Mouse (Mus musculus): ENCODE measurements around the gene Nfrkb. TPM values are rescaled to one million over a fixed set of nuclear protein-coding genes. Genes with fewer than 3 reads are reported as not detected.

Nfrkb gene
- polyA plus RNA-seq (2015; fragmentation: Nextera tagmentation; extraction: Ambion mirVana), result 30.2 and 32.1 TPM in 2 replicates

DNA sequence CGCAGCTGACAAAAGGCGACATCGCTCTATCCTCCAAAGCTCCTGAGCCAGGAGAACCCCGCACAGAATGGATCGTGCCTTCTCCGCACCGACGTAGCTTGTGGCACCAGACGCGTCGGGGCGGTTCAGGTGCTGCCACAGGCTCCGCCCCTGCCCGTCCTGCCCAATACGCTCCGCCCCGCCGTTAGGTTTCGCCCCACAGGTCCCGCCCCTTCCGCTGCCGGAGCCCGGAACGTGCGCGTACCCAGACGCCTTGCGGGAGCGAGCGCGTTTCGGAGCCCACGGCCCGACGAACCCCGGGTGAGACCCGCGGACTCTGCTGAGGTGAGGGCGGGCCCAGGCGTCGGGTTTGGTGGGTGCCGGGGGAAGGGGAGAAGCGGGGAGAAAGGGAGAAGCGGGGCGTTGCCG, at the start of gene Nfrkb:
TSS of gene Nfrkb (plus strand) at position 246 of the 408 bp plus-strand sequence.
- Histone ChIP-seq H3K4me2 (replicated peaks) (peak within 1 kb of the TSS; percentile 82), H3K9ac (replicated peaks) (peak within 1 kb of the TSS; percentile 87), H3K4me1 (replicated peaks) (peaks cover 26% of the 10 kb centered on the region), H3K27ac (peak within 1 kb of the TSS; percentile 58; the same call in 1 of the 2 replicates), H3K4me3 (replicated peaks) (peak within 1 kb of the TSS; percentile 85), H3K36me3 (peaks cover 18% of the 10 kb centered on the region), H3K9me3 (no peaks in the 10 kb centered on the region), H3K27me3 (no peaks in the 10 kb centered on the region)
- WGBS, result under 1% methylated on average over 42 of the region's 46 CpGs
- peak; percentile 99 for ATAC-seq

GRCm38 (mm10) chr9:31344289-31344831, 41.6 kb upstream of the Nfrkb start:
- H3K4me1 ChIP-seq (replicated peaks), result peaks cover 7% of the 10 kb centered on the region
- H3K4me2 ChIP-seq (replicated peaks), result no peak overlapping the region
- no peak overlapping the region for H3K4me3 ChIP-seq (replicated peaks)
- H3K36me3 ChIP-seq, result peaks cover 15% of the 10 kb centered on the region
- H3K27me3 ChIP-seq, result no peaks in the 10 kb centered on the region
- peak; percentile 70 for ATAC-seq
- H3K9ac ChIP-seq (replicated peaks), result no peak overlapping the region
- no peak overlapping the region for H3K27ac ChIP-seq
- 39% methylated on average over 11 of the region's 11 CpGs for WGBS
- no peaks in the 10 kb centered on the region for H3K9me3 ChIP-seq

DNA sequence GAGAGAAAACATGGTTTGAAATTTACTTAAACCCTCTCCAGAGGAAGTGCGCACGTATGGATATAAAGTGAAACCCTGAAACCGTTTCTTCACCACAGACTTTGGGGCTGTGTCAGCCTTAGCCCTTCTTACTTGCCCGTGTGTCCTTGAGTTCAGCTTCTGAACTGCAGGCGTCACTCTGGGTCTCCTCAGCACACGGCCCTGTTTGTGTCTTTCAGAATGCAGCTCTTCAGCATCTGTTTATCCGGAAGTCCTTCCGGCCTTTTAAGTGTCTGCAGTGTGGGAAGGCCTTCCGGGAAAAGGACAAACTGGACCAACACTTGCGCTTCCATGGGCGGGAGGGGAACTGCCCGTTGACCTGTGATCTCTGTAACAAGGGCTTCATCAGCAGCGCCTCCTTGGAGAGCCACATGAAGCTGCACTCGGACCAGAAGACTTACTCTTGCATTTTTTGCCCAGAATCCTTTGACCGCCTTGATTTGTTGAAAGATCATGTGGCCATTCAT, 39.4 kb upstream of the Nfrkb start:
- H3K4me1 ChIP-seq (replicated peaks), result peaks cover 7% of the 10 kb centered on the region

DNA sequence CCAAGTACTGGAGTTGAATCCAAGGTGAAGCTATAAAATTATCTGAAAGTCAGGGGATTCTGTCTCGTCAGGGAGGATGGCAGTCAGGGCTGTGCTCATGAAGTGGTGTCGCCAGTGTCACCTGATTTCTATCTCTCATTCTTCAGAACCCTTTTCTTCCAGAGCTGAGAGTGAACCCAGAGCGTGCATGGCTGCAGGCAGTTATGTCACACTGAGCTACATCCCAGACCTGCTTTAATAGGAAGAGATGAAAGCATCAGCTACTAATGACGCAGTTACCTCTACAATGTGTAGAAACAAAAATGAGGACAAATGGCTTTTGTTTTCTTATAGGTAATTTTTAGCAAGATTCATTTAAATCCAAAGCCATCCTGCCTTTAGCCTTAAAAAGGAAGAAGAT, 37.5 kb upstream of the Nfrkb start:
- ATAC-seq, result peak; percentile 57
- WGBS, result 72% methylated on average over 4 of the region's 4 CpGs
- no peaks in the 10 kb centered on the region for H3K9me3 ChIP-seq

More for the DNA sequence above, 39.4 kb upstream of the Nfrkb start:
- no peak overlapping the region for H3K27ac ChIP-seq
- H3K9me3 ChIP-seq, result no peaks in the 10 kb centered on the region
- WGBS, result 77% methylated on average over 15 of the region's 15 CpGs
- no peaks in the 10 kb centered on the region for H3K27me3 ChIP-seq
- peaks cover 18% of the 10 kb centered on the region for H3K36me3 ChIP-seq
- H3K4me3 ChIP-seq (replicated peaks), result no peak overlapping the region
- no peak for ATAC-seq
- H3K9ac ChIP-seq (replicated peaks), result no peak overlapping the region
- H3K4me2 ChIP-seq (replicated peaks), result no peak overlapping the region

DNA sequence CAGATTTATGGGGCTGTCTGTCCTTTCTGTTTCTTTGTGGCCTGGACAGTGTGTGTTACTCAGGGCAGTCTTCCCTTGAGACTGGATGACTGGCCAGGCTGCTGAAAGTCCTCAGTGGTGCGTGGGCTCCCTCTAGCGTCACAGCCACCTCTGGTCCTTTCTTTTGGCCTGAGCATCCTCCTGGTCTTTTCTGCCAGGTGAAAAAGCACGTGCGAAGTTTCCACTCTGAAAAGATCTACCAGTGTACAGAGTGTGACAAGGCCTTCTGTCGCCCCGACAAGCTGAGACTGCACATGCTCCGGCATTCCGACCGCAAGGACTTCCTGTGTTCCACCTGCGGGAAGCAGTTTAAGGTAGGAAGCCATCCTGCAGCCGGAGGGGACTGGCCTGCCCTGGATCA, 37.1 kb upstream of the Nfrkb start:
- Histone ChIP-seq H3K27me3 (no peaks in the 10 kb centered on the region), H3K9me3 (no peaks in the 10 kb centered on the region), H3K4me1 (replicated peaks) (peaks cover 7% of the 10 kb centered on the region), H3K36me3 (peaks cover 25% of the 10 kb centered on the region), H3K4me3 (replicated peaks) (no peak overlapping the region), H3K9ac (replicated peaks) (no peak overlapping the region), H3K4me2 (replicated peaks) (no peak overlapping the region), H3K27ac (no peak overlapping the region)
- ATAC-seq, result peak; percentile 82
- 73% methylated on average over 11 of the region's 11 CpGs for WGBS

More for the DNA sequence above, 37.5 kb upstream of the Nfrkb start:
- H3K4me3 ChIP-seq (replicated peaks), result no peak overlapping the region
- H3K4me1 ChIP-seq (replicated peaks), result peaks cover 7% of the 10 kb centered on the region
- H3K27me3 ChIP-seq, result no peaks in the 10 kb centered on the region
- H3K9ac ChIP-seq (replicated peaks), result 0 out of 2 replicates have a peak overlapping the region, but pooled peaks have one; percentile 19
- peaks cover 21% of the 10 kb centered on the region for H3K36me3 ChIP-seq
- H3K27ac ChIP-seq, result 0 out of 2 replicates have a peak overlapping the region, but pooled peaks have one; percentile 7
- H3K4me2 ChIP-seq (replicated peaks), result no peak overlapping the region

GRCm38 (mm10) chr9:31352716-31353115, 33.3 kb upstream of the Nfrkb start:
- Histone ChIP-seq H3K4me2 (replicated peaks) (no peak overlapping the region), H3K9ac (replicated peaks) (no peak overlapping the region), H3K27ac (no peak overlapping the region), H3K27me3 (no peaks in the 10 kb centered on the region), H3K4me3 (replicated peaks) (no peak overlapping the region), H3K9me3 (no peaks in the 10 kb centered on the region), H3K4me1 (replicated peaks) (no peaks in the 10 kb centered on the region), H3K36me3 (peaks cover 52% of the 10 kb centered on the region)
- WGBS, result 90% methylated on average over 2 of the region's 2 CpGs
- ATAC-seq, result no peak

DNA sequence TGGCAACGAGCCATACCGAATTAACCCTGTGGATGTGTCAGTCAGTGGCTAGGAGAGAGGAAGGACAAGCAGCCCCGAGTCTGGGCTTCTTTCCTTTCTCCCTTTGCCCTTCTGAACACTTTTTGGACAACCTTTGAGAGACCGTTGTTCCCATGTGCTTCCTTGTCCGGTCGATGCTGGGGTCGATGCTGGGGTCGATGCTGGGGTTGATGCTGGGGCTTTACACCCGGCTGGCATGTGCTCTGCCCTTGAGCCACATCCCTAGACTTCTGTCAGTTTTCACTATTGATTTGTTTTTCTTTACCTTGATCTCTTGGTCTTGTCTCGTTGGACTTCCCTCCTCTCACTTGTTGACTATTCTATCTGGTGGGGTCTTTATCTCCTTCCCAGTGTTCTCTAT, 32.5 kb upstream of the Nfrkb start:
- H3K27ac ChIP-seq, result no peak overlapping the region
- H3K9me3 ChIP-seq, result no peaks in the 10 kb centered on the region
- no peaks in the 10 kb centered on the region for H3K27me3 ChIP-seq
- no peak overlapping the region for H3K4me2 ChIP-seq (replicated peaks)
- H3K9ac ChIP-seq (replicated peaks), result no peak overlapping the region
- WGBS, result 89% methylated on average over 10 of the region's 10 CpGs
- no peak for ATAC-seq
- no peak overlapping the region for H3K4me3 ChIP-seq (replicated peaks)
- H3K4me1 ChIP-seq (replicated peaks), result no peaks in the 10 kb centered on the region
- peaks cover 59% of the 10 kb centered on the region for H3K36me3 ChIP-seq

DNA sequence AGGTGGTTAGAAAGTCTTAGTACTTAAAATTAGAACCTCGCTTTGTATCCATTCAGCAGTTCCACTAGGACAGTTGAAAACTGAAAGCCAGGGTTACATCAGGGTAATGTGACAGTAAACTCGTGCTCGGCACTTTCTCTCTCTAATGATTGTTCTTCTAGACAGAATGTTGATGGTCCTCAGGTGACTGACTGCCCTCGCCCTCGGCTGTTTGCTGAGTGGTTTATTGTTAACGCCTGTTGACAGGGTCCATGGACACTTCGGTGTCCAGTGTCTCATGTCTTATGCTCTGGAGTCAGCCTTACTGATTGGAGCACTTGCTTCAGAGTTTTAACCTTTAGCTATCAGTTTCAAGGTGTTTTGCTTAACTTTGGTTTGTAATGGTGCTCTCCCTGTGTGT, 31.9 kb upstream of the Nfrkb start:
- WGBS, result 91% methylated on average over 7 of the region's 7 CpGs
- no peak for ATAC-seq

DNA sequence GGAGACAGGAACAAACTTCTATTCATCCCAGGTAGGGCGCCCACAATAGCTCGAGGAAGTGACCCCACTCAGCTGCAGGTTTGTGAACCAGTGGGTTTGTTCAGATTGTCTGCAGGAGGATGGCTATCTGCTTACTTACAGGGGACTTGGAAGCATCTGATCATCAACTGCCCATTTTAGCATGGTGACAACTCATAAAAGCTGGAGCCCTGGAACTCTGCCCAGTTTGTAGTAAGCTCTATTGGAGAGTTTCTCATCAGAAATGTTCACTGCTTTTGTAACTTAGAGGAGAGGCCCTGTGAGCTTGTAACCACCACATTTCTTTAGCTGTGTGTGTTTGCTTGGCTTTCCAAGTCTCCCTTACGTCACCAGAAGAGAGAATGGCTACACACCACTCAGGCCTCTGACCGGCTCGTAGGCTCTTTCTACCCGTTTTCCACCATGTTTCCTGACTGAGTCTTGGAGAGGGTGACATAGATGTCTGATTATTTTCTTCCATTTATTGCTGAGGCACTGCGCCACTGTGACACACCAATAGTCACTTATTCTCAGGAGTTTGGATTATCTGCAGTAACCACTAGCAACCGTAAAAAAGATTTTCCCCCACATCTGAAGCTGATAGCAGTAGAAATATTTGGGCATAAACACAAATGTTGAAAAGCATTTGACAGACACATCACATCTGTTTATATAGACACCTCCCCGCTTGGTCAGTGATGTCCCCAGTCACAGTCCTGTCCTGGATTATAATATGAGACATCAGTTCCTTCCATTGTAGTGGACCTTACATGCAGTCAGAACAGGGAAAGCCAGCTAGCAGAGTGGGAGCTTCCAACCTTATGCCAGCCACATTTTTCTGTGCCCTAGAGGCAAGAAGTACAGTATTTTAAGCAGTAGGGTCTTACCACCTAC, 22.0 kb upstream of the Nfrkb start:
- Histone ChIP-seq H3K36me3 (peaks cover 60% of the 10 kb centered on the region), H3K27me3 (no peaks in the 10 kb centered on the region), H3K9ac (replicated peaks) (no peak overlapping the region), H3K9me3 (no peaks in the 10 kb centered on the region), H3K4me2 (replicated peaks) (no peak overlapping the region), H3K4me3 (replicated peaks) (no peak overlapping the region), H3K4me1 (replicated peaks) (no peaks in the 10 kb centered on the region), H3K27ac (no peak overlapping the region)
- ATAC-seq, result no peak
- WGBS, result 94% methylated on average over 9 of the region's 9 CpGs

More for the DNA sequence above, 31.9 kb upstream of the Nfrkb start:
- H3K36me3 ChIP-seq, result peaks cover 63% of the 10 kb centered on the region
- no peaks in the 10 kb centered on the region for H3K4me1 ChIP-seq (replicated peaks)
- H3K4me2 ChIP-seq (replicated peaks), result no peak overlapping the region
- no peaks in the 10 kb centered on the region for H3K9me3 ChIP-seq
- H3K4me3 ChIP-seq (replicated peaks), result no peak overlapping the region
- H3K9ac ChIP-seq (replicated peaks), result no peak overlapping the region
- no peaks in the 10 kb centered on the region for H3K27me3 ChIP-seq
- H3K27ac ChIP-seq, result no peak overlapping the region

GRCm38 (mm10) chr9:31365086-31365485, 20.9 kb upstream of the Nfrkb start:
- no peaks in the 10 kb centered on the region for H3K9me3 ChIP-seq
- H3K27ac ChIP-seq, result no peak overlapping the region
- 84% methylated on average over 8 of the region's 8 CpGs for WGBS

DNA sequence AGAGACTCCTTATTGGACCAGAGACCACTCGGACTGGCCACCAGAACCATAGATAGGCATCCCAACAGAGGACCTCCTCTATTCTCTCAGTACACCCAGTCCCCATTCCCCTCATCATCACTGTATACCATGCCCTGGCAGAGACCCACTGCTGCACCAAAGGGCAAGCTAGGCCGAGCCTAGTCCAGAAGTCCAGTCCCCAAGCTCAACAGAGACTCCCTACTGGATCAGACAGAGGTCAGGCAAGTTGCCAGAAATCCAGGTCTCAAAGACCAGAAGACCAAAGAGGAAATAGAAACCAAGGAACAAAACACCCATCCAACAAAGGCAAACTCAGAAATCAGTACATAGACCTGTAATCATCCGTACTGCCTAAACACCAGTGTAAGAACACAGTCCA, 14.3 kb upstream of the Nfrkb start:
- H3K36me3 ChIP-seq, result peaks cover 42% of the 10 kb centered on the region
- WGBS, result 96% methylated on average over 3 of the region's 3 CpGs
- no peak for ATAC-seq

More at GRCm38 (mm10) chr9:31365086-31365485, 20.9 kb upstream of the Nfrkb start:
- H3K36me3 ChIP-seq, result peaks cover 51% of the 10 kb centered on the region
- H3K9ac ChIP-seq (replicated peaks), result no peak overlapping the region
- no peaks in the 10 kb centered on the region for H3K27me3 ChIP-seq
- no peak for ATAC-seq
- H3K4me1 ChIP-seq (replicated peaks), result no peaks in the 10 kb centered on the region
- no peak overlapping the region for H3K4me2 ChIP-seq (replicated peaks)
- H3K4me3 ChIP-seq (replicated peaks), result no peak overlapping the region

DNA sequence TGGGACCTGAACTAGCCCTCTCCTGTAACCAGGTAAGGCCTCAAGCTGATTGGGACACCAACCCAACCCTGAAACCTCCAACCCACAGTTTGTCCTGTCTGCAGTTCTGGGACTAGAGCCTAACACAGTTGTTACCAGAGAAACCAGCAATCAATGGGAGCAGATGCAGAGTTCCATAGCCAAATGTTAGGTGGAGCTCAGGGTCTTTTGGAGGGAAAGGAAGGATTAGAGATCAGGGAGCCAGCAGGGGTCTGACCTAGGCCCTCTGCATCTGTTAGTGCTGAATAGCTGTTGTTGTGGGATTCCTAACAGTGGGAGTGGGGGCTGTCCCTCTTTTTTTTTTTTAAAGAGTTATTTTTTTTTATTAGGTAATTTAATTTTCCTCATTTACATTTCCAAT, 9.3 kb upstream of the Nfrkb start:
- H3K36me3 ChIP-seq, result peaks cover 35% of the 10 kb centered on the region
- no peaks in the 10 kb centered on the region for H3K4me1 ChIP-seq (replicated peaks)
- 0 out of 2 replicates have a peak, but pooled peaks cover 2% of the 10 kb centered on the region for H3K9me3 ChIP-seq
- no peak overlapping the region for H3K9ac ChIP-seq (replicated peaks)
- H3K27ac ChIP-seq, result no peak overlapping the region
- H3K27me3 ChIP-seq, result no peaks in the 10 kb centered on the region
- H3K4me3 ChIP-seq (replicated peaks), result no peak overlapping the region
- H3K4me2 ChIP-seq (replicated peaks), result no peak overlapping the region
- ATAC-seq, result no peak

More for the DNA sequence above, 14.3 kb upstream of the Nfrkb start:
- H3K4me1 ChIP-seq (replicated peaks), result no peaks in the 10 kb centered on the region
- no peaks in the 10 kb centered on the region for H3K27me3 ChIP-seq
- no peak overlapping the region for H3K9ac ChIP-seq (replicated peaks)
- H3K9me3 ChIP-seq, result 0 out of 2 replicates have a peak, but pooled peaks cover 2% of the 10 kb centered on the region
- H3K27ac ChIP-seq, result no peak overlapping the region
- no peak overlapping the region for H3K4me3 ChIP-seq (replicated peaks)
- no peak overlapping the region for H3K4me2 ChIP-seq (replicated peaks)
